Mouse (Mus musculus) lung, adult 2 months (tissue): ENCODE measurements around the gene Csf2rb.

Experiments used
- CTCF ChIP-seq: fragments of 200-500 bp; IDR thresholded peaks from 2 replicates; pipeline ENCODE4 v1.5.1; 2011; ENCODE audit warnings: mild to moderate bottlenecking, low read length, control low read depth; ENCODE audit not compliant: insufficient read depth
- POLR2A ChIP-seq: fragments of 200-500 bp; IDR thresholded peaks from 2 replicates; pipeline ENCODE4 v1.6.1; 2011; ENCODE audit warnings: low read depth, mild to moderate bottlenecking, control low read depth, low read length, borderline replicate concordance; ENCODE audit errors: extremely low read depth

DNA sequence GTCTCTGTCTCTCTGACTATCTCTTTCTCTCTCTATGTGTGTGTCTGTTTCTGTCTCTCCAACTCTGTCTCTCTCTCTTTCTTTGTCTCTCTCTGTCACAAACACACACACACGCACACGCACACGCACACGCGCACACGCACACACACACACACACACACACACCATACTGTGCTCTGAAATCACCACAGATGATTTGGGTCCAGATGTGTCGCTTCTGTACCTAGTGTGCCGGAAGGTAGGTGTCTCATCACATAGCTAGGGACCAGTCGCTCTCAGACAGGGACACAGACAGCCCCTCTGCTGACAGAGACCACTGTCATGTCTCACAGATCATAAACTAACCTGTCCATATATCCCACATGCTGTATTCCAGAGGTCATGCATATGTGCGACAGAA lies 1.2 kb downstream of the Csf2rb start:
- TF ChIP-seq POLR2A, result no peak
- TF ChIP-seq CTCF, result no peak
